Mouse (Mus musculus): ENCODE results near the gene Podxl. TPM values are rescaled to one million over a fixed set of nuclear protein-coding genes. Genes with fewer than 3 reads are reported as not detected.
"Not testable (repeated sequence)": the region's sequence is repeated elsewhere in the genome, so short reads cannot be mapped to it uniquely, and the experiment has no call there.

Podxl gene
- polyA plus RNA-seq, 1 experiment from 2014 or later: 37.4 TPM

- Histone ChIP-seq H3K27me3 (ENCODE audit: control insufficient read depth, insufficient read depth, low read depth, low read length) (no peaks in the 10 kb centered on the region), H3K27ac (ENCODE audit: low read length) (no peak overlapping the region), H3K9me3 (ENCODE audit: control insufficient read depth, low read length) (no peaks in the 10 kb centered on the region), H3K4me1 (replicated peaks; ENCODE audit: control insufficient read depth, insufficient read depth, low read length) (no peaks in the 10 kb centered on the region), H3K9ac (ENCODE audit: low read length) (no peak overlapping the region), H3K4me3 (ENCODE audit: low read length) (no peak overlapping the region), H3K4me2 (ENCODE audit: low read depth, low read length) (no peak overlapping the region), H3K36me3 (ENCODE audit: control insufficient read depth, insufficient read depth, low read length) (no peaks in the 10 kb centered on the region)
- WGBS: 83% methylated on average over 9 of the region's 9 CpGs
- no peak for ATAC-seq (ENCODE audit: low read depth)
Observed at GRCm38 (mm10) chr6:31576151-31576550, 12.4 kb upstream of the Podxl start.

GRCm38 (mm10) chr6:31575063-31575462 is 11.3 kb upstream of the Podxl start:
- Histone ChIP-seq H3K9me3 (ENCODE audit: control insufficient read depth, low read length) (no peaks in the 10 kb centered on the region), H3K27me3 (ENCODE audit: control insufficient read depth, insufficient read depth, low read depth, low read length) (no peaks in the 10 kb centered on the region), H3K4me2 (ENCODE audit: low read depth, low read length) (no peak overlapping the region), H3K27ac (ENCODE audit: low read length) (no peak overlapping the region), H3K9ac (ENCODE audit: low read length) (no peak overlapping the region), H3K36me3 (ENCODE audit: control insufficient read depth, insufficient read depth, low read length) (no peaks in the 10 kb centered on the region), H3K4me3 (ENCODE audit: low read length) (no peak overlapping the region), H3K4me1 (replicated peaks; ENCODE audit: control insufficient read depth, insufficient read depth, low read length) (no peaks in the 10 kb centered on the region)
- 57% methylated on average over 4 of the region's 4 CpGs for WGBS
- no peak for ATAC-seq (ENCODE audit: low read depth)

GRCm38 (mm10) chr6:31571459-31571858 is 7.7 kb upstream of the Podxl start:
- H3K36me3 ChIP-seq (ENCODE audit: control insufficient read depth, insufficient read depth, low read length): no peaks in the 10 kb centered on the region
- H3K27me3 ChIP-seq (ENCODE audit: control insufficient read depth, insufficient read depth, low read depth, low read length): peaks cover 3% of the 10 kb centered on the region; the same call in 1 of the 2 replicates
- 65% methylated on average over 3 of the region's 3 CpGs for WGBS
- no peak overlapping the region for H3K4me2 ChIP-seq (ENCODE audit: low read depth, low read length)
- ATAC-seq (ENCODE audit: low read depth): no peak
- H3K9ac ChIP-seq (ENCODE audit: low read length): no peak overlapping the region
- H3K4me1 ChIP-seq (replicated peaks; ENCODE audit: control insufficient read depth, insufficient read depth, low read length): 0 out of 2 replicates have a peak, but pooled peaks cover 2% of the 10 kb centered on the region
- no peak overlapping the region for H3K4me3 ChIP-seq (ENCODE audit: low read length)
- H3K27ac ChIP-seq (ENCODE audit: low read length): no peak overlapping the region
- no peaks in the 10 kb centered on the region for H3K9me3 ChIP-seq (ENCODE audit: control insufficient read depth, low read length)

GRCm38 (mm10) chr6:31568070-31568595 is 4.4 kb upstream of the Podxl start:
- no peak for ATAC-seq (ENCODE audit: low read depth)
- WGBS: 36% methylated on average over 7 of the region's 7 CpGs

GRCm38 (mm10) chr6:31567200-31567599 is 3.4 kb upstream of the Podxl start:
- Histone ChIP-seq H3K4me2 (ENCODE audit: low read depth, low read length) (no peak overlapping the region), H3K36me3 (ENCODE audit: control insufficient read depth, insufficient read depth, low read length) (no peaks in the 10 kb centered on the region), H3K27ac (ENCODE audit: low read length) (no peak overlapping the region), H3K27me3 (ENCODE audit: control insufficient read depth, insufficient read depth, low read depth, low read length) (peaks cover 19% of the 10 kb centered on the region), H3K4me1 (replicated peaks; ENCODE audit: control insufficient read depth, insufficient read depth, low read length) (peaks cover 9% of the 10 kb centered on the region), H3K9ac (ENCODE audit: low read length) (no peak overlapping the region), H3K9me3 (ENCODE audit: control insufficient read depth, low read length) (no peaks in the 10 kb centered on the region), H3K4me3 (ENCODE audit: low read length) (no peak overlapping the region)
- 34% methylated on average over 7 of the region's 7 CpGs for WGBS
- no peak for ATAC-seq (ENCODE audit: low read depth)

More at GRCm38 (mm10) chr6:31568070-31568595, 4.4 kb upstream of the Podxl start:
- no peak overlapping the region for H3K4me2 ChIP-seq (ENCODE audit: low read depth, low read length)
- H3K4me3 ChIP-seq (ENCODE audit: low read length): no peak overlapping the region
- H3K27ac ChIP-seq (ENCODE audit: low read length): no peak overlapping the region
- no peaks in the 10 kb centered on the region for H3K9me3 ChIP-seq (ENCODE audit: control insufficient read depth, low read length)
- no peaks in the 10 kb centered on the region for H3K36me3 ChIP-seq (ENCODE audit: control insufficient read depth, insufficient read depth, low read length)
- H3K9ac ChIP-seq (ENCODE audit: low read length): no peak overlapping the region
- peaks cover 19% of the 10 kb centered on the region for H3K27me3 ChIP-seq (ENCODE audit: control insufficient read depth, insufficient read depth, low read depth, low read length)
- peaks cover 9% of the 10 kb centered on the region for H3K4me1 ChIP-seq (replicated peaks; ENCODE audit: control insufficient read depth, insufficient read depth, low read length)

GRCm38 (mm10) chr6:31564901-31565391 is 1.2 kb upstream of the Podxl start:
- Histone ChIP-seq H3K9me3 (ENCODE audit: control insufficient read depth, low read length) (no peaks in the 10 kb centered on the region), H3K4me3 (ENCODE audit: low read length) (peak overlapping the region; percentile 73), H3K27me3 (ENCODE audit: control insufficient read depth, insufficient read depth, low read depth, low read length) (peaks cover 21% of the 10 kb centered on the region), H3K36me3 (ENCODE audit: control insufficient read depth, insufficient read depth, low read length) (no peaks in the 10 kb centered on the region), H3K27ac (ENCODE audit: low read length) (no peak overlapping the region), H3K9ac (ENCODE audit: low read length) (peak overlapping the region; percentile 13; the same call in 1 of the 2 replicates), H3K4me2 (ENCODE audit: low read depth, low read length) (peak overlapping the region; percentile 82), H3K4me1 (replicated peaks; ENCODE audit: control insufficient read depth, insufficient read depth, low read length) (peaks cover 19% of the 10 kb centered on the region)
- ATAC-seq (ENCODE audit: low read depth): no peak
- 7% methylated on average over 17 of the region's 17 CpGs for WGBS

- peak overlapping the region; percentile 73 for H3K4me3 ChIP-seq (ENCODE audit: low read length)
- no peaks in the 10 kb centered on the region for H3K36me3 ChIP-seq (ENCODE audit: control insufficient read depth, insufficient read depth, low read length)
- peaks cover 21% of the 10 kb centered on the region for H3K27me3 ChIP-seq (ENCODE audit: control insufficient read depth, insufficient read depth, low read depth, low read length)
- no peaks in the 10 kb centered on the region for H3K9me3 ChIP-seq (ENCODE audit: control insufficient read depth, low read length)
- peaks cover 21% of the 10 kb centered on the region for H3K4me1 ChIP-seq (replicated peaks; ENCODE audit: control insufficient read depth, insufficient read depth, low read length)
- WGBS: under 1% methylated on average over 18 of the region's 18 CpGs
- H3K9ac ChIP-seq (ENCODE audit: low read length): peak overlapping the region; percentile 81
- H3K4me2 ChIP-seq (ENCODE audit: low read depth, low read length): peak overlapping the region; percentile 82
- no peak overlapping the region for H3K27ac ChIP-seq (ENCODE audit: low read length)
- no peak for ATAC-seq (ENCODE audit: low read depth)
Observed at GRCm38 (mm10) chr6:31564182-31564531, 376 bp upstream of the Podxl start.

- 7% methylated on average over 16 of the region's 16 CpGs for WGBS
- H3K27ac ChIP-seq (ENCODE audit: low read length): peak overlapping the region; percentile 69
- H3K9me3 ChIP-seq (ENCODE audit: control insufficient read depth, low read length): no peaks in the 10 kb centered on the region
- peaks cover 18% of the 10 kb centered on the region for H3K27me3 ChIP-seq (ENCODE audit: control insufficient read depth, insufficient read depth, low read depth, low read length)
- no peak for ATAC-seq (ENCODE audit: low read depth)
- peak overlapping the region; percentile 81 for H3K9ac ChIP-seq (ENCODE audit: low read length)
- H3K4me3 ChIP-seq (ENCODE audit: low read length): peak overlapping the region; percentile 73
- H3K4me2 ChIP-seq (ENCODE audit: low read depth, low read length): peak overlapping the region; percentile 82
- peaks cover 19% of the 10 kb centered on the region for H3K4me1 ChIP-seq (replicated peaks; ENCODE audit: control insufficient read depth, insufficient read depth, low read length)
- no peaks in the 10 kb centered on the region for H3K36me3 ChIP-seq (ENCODE audit: control insufficient read depth, insufficient read depth, low read length)
Observed at GRCm38 (mm10) chr6:31562371-31563080, 1.3 kb downstream of the Podxl start.

- Histone ChIP-seq H3K4me1 (replicated peaks; ENCODE audit: control insufficient read depth, insufficient read depth, low read length) (peaks cover 19% of the 10 kb centered on the region), H3K4me2 (ENCODE audit: low read depth, low read length) (peak overlapping the region; percentile 82), H3K27ac (ENCODE audit: low read length) (peak overlapping the region; percentile 59), H3K4me3 (ENCODE audit: low read length) (peak overlapping the region; percentile 73), H3K9ac (ENCODE audit: low read length) (peak overlapping the region; percentile 81), H3K27me3 (ENCODE audit: control insufficient read depth, insufficient read depth, low read depth, low read length) (peaks cover 18% of the 10 kb centered on the region)
- ATAC-seq (ENCODE audit: low read depth); H3K36me3 ChIP-seq (ENCODE audit: control insufficient read depth, insufficient read depth, low read length); H3K9me3 ChIP-seq (ENCODE audit: control insufficient read depth, low read length): not testable (repeated sequence)
- 34% methylated on average over 3 of the region's 3 CpGs for WGBS
Observed at GRCm38 (mm10) chr6:31561948-31562347, 1.8 kb downstream of the Podxl start.

All from lung, embryonic 16.5 days (tissue).